Mouse (Mus musculus): ENCODE measurements around the gene Znhit6. TPM values are rescaled to one million over a fixed set of nuclear protein-coding genes. Genes with fewer than 3 reads are reported as not detected.
A peak's percentile ranks its signal among the peaks of the same experiment; 100 is the strongest.

Znhit6 gene
- 10 to 100 TPM; 16.4 to 17.7 TPM for total RNA-seq (2021)
- long read RNA-seq, experiment 1, transcript Znhit6-201 (10 exons, 2,339 nt), result major isoform, 6 of 14 reads
- long read RNA-seq, experiment 1, partial matches to known transcripts, result 2 of 14 reads
- long read RNA-seq, experiment 1, other reads (novel, unspliced or antisense), result 5 of 14 reads
- long read RNA-seq, experiment 2, transcript Znhit6-201 (10 exons, 2,339 nt), result major isoform, 6 of 11 reads
- long read RNA-seq, experiment 2, partial matches to known transcripts, result 2 of 11 reads
- long read RNA-seq, experiment 2, other reads (novel, unspliced or antisense), result 1 of 11 reads

DNA sequence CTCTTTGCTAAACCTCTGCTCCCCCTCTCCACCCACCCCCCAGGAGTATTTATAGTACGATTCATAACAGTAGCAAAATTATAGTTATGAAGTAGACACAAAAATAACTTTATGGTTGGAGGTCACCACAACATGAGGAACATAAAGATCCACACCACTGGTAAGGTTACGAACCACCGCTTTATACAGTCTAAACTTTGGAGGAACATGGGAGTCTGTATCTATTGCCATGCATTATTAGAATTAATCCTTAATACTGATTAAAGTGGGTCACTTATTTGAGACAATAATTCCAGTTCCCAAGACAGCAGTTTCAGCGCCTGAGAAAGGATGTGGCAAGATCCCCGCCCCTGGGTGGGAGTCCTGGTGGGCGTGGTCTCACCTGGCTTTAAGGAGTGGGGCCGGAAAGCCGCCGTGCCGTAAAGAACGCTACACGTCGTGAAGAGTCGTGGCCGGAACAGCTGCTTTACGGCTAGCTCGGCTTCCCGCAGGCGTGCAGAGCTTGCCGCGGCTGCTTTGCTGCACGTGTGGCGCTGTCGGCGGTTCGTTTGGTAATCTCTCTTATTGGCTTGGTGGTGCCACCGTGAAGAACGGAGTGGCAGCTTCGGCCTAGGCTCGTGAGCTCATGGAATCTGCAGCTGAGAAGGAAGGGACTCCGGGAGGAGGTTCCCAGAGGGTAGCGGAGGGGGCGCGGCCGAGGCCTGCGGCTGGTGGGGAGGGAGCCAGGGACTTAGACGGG is at the start of gene Znhit6:
Znhit6 (plus strand) TSS at position 463 of the 739 bp plus-strand sequence.
- peak; percentile 97 for DNase-seq (ENCODE audit: low spot score in 2 of 2)
- intact Hi-C loops (cut with DNase I), result no loop called here

DNA sequence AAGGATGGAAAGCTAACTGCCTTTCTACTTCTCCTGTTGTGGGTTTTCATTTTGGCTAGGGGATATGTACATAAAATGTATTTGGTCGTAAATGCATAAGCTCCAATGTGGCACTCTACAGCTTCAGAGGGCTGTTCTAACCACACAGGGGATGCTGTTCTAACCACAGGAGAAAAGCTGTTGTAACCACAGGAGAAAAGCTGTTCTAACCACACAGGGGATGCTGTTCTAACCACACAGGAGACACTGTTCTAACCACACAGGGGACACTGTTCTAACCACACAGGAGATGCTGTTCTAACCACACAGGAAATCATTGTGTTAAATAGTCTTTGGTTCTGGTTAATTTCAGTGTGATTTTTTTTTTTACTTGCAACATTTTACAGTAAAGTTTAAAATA is 38.1 kb upstream of the Znhit6 start:
- no peak for DNase-seq (ENCODE audit: low spot score in 2 of 2)
- intact Hi-C loops (cut with DNase I), result no loop called here

DNA sequence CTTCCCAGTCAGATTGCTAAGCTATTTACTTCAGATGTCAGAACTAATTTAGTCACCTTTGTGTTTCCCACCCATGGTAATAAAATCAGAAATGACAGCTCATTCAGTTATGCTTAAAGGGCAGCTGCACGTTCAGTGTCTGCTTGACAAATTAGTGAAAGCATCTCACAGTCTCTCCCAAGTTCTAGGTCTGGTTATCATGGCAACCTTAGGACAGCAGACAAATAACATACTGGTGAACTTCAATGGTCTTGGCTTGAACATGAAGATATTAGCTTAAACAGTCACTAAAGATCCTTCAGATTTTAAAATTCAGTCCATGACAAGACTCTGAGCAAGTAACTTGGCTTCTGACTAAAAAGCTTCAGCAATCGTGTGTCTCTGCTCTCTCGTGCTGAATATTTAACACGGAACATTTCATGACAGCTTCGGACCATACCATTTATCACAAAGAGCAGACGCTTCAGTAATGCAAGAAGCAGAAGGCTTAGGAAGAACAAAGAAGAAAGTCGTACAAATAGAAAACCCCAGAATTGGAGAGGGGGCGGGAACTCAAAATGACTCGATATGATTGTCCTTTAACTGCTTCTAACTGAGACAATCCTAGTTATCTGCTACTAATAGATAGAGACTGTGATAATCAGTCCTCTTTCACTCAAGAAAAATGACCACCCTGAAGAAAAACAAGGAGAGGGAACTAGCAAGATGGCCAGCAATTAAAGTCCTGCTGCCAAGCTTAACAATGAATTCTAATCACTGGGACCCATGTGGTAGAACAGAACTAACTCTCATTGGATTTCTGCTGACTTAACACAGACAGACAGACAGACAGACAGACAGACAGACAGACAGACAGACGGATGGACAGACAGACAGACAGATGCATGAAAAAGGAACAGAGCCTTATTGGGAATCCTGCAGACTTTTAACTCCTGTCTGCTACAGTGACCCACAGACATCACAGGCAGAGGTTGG is 27.3 kb upstream of the Znhit6 start:
- DNase-seq (ENCODE audit: low spot score in 2 of 2), result peak in 1 of 2 experiments; percentile 5
- intact Hi-C loops (cut with DNase I), result no loop called here

DNA sequence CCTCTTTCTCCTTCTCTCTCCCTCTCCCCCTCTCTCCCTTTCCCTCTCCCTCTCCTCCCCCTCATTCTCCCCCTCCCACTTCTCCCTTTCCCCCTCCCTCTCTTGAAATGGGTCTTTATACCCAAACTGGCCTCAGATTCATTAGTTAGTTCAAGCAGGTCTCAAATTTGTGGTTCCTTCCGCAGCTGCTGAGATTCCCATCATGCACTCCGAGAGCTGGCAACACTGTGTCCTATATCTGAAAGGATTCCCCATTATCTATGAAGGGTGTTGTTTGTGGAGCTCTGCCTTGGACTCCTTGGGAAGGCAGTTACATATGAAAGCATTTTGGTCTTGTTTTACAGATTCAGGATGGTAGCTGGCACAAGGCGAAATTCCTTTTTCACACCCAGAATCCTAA is 25.8 kb upstream of the Znhit6 start:
- DNase-seq (ENCODE audit: low spot score in 2 of 2), result peak; percentile 6 to 16
- intact Hi-C loops (cut with DNase I), result no loop called here

DNA sequence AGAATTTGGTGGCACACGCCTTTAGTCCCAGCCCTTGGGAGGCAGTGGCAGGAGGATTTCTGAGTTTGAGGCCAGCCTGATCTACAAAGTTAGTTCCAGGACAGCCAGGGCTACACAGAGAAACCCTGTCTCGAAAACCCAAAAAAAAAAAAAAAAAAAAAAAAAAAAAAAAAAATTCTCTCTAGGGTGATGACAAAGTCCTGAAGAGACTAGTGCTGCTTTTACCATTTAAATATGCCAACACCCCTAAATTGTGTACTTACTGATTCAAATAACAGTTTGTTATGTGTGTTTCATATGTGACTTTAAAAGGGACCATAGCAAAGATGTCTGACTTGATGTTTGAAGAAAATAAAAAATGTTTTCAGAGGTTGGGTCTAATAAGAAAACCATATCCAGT is 21.6 kb upstream of the Znhit6 start:
- DNase-seq (ENCODE audit: low spot score in 2 of 2), result no peak
- intact Hi-C loops (cut with DNase I), result no loop called here

DNA sequence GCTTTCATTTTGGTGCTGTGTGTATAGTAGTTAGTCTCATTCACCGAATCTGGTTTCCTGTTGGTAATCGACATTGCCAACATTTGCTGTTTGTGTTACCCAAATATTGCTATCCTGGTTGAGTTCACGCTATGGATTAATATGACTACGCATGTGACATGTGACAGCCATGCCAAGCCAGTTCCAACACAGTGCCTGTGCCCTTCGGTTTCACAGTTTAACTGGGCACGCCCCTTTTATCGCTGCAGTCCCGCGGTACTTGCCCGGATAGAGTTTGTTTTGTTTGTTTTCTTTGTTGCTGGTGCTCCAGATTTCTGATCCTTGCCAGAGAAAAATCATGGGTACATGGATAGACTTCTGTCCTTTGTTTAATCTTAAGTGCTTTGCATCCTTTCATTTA is 19.8 kb upstream of the Znhit6 start:
- no peak for DNase-seq (ENCODE audit: low spot score in 2 of 2)
- intact Hi-C loops (cut with DNase I), result no loop called here

DNA sequence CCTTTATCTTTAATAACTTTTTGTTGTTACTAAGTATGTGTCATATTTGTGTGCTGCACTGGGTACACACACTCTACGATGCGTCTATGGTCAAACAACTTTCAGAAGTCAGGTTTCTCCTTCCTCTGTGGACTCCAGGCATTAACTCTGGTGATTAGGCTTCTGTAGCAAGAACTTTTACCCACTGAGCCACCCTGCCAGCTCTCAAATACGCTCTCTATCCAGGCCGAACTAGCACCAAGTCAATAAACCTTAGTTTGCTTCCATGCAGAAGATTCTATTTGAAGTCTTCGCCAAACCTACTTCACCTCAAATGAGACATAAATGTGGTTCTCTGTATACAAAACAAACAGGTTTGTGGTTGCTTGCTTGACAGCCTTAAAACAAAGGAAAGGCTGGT is 16.3 kb upstream of the Znhit6 start:
- intact Hi-C loops (cut with DNase I), result no loop called here
- DNase-seq (ENCODE audit: low spot score in 2 of 2), result no peak

DNA sequence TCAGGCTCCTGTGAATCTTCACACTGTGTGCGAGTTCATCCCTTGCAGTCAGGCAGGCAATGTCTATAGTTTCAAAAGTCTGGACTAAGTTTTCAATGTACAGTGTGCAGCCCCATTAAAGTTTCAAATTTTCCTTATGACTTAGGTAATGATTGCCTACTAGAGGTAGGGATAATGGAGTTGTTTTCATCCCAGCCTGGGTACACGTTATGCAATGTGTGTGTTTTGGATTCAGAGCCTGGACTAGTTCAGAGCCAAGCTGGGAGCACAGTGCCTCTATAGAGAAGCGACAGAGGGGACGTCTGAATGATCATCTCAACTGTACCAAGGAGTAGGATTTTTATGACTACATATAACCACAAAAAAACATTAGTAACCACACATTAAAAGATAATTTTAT is 15.9 kb upstream of the Znhit6 start:
- DNase-seq (ENCODE audit: low spot score in 2 of 2), result no peak
- intact Hi-C loops (cut with DNase I), result no loop called here

DNA sequence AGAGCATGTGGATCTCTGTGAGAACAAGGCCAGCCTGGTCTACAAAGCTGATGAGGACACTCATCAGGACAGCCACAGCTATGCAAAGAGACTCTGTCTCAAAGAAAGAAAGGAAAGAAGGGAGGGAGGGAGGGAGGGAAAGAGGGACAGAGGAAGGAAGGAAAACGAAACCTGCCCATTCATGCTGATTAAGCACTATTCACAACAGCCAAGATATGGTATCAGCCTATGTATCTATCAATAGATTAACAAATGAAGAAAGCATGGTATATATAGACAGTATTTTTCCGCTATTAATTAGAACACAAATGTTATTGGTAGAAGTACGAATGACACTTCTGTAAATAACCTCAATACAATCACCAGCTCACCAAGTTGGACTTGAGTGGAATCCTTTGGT is 1.5 kb upstream of the Znhit6 start:
- DNase-seq (ENCODE audit: low spot score in 2 of 2), result no peak
- intact Hi-C loops (cut with DNase I), result no loop called here

DNA sequence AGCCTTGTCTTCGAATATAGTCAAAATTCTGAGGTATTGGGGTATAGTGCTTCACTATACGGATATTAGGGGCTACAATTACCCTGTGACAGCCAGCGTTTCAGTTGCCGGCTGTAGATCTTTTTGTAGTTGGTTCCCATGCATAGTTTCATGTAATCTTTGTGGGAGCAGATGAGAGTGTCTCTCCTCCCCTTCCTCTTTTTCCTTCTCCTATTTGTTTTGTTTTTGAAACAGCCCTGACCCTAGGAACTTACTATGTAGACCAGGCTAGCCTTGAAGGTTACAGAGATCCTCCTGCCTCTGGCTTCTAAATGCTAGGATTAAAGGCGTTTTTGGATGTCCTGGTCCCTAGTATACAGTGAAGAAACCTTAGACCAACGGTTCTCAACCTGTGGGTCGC is 665 bp upstream of the Znhit6 start:
- intact Hi-C loops (cut with DNase I), result no loop called here
- no peak for DNase-seq (ENCODE audit: low spot score in 2 of 2)

DNA sequence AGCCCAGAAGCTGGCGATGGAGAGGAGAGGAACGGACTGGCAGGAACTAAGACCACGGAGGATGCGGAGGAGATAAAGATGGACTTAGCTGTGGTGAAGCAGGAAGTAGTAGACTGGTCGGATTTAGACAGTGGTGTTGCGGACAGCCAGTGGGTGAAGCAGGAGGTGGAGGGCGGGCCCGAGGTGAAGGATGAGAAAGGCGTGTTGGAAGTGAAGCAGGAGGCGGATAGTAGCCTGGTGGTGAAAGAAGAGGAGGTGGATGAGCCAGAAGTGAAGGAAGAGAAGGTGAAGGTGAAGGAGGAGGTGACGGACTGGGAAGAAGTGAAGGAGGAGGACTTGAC is 447 bp downstream of the Znhit6 start:
- DNase-seq (ENCODE audit: low spot score in 2 of 2), result no peak
- intact Hi-C loops (cut with DNase I), result no loop called here

DNA sequence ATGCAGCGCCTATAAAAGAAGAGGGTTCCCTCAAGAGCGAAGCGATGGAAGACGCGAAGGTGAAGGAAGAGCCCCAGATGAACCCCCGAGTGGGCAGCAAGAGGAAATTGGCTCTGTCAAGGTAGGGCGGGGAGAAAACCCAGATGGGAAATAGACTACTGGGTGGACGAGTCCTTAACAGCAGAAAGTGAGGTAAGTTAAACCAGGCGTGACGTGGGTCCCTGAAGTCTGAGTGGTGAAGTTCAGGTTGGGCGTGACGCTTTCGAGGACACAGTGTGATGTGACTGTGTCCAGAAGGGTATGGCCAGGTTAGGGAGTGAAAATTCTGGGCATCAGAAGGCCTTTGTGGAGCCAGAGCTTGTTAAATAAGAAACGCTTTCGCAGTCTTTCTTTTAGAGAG is 871 bp downstream of the Znhit6 start:
- intact Hi-C loops (cut with DNase I), result no loop called here
- no peak for DNase-seq (ENCODE audit: low spot score in 2 of 2)

DNA sequence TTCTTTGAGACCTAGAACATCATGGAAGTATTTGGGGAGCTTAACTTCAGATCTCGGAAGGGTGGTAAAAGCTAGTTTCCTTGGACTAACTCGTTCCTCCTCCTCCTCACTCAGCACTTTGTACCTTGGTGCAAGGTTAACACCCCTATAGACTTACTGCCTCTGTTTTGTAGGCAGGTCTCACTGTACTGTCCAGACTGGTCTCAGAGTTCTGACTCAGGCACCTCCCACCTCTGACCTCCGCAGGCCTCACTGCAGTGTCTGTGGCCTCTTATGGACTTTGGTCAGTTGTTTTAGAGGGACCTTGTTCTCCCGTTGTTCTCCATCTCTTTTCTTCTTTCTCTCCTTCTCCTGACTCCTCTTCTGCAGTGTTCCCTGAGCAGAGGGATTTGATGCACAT is 7.0 kb downstream of the Znhit6 start:
- DNase-seq (ENCODE audit: low spot score in 2 of 2), result no peak
- intact Hi-C loops (cut with DNase I), result no loop called here

DNA sequence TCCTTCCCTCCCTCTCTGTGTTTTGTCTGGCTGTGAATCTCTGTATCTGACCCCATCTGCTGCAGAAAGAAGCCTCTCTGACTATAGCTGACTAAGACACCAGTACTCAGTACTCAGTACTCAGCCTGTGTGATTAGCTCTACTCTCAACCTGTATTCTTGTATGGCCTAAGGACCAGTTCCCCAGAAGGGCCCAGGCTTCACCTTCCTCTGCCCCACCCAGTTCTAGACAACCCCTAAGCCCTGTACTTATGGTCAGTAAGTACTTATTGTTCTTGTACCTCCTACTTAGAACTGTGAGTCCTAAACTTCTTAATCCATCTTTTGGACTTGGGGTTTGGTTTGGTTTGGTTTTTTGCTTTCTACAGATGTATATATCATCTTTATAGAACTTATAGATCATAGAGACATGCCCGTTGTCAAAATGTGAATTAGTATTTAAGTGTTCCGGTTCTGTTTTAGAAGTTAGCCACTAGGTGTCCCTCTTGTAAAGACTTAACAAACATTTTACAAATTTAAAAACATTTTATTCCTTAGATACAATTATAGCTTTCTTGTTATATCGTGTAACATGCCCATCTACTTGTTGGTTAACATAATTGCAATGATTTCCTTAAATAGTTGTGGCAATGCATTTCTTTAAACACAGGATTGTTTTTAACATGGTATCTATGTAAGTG is 7.7 kb downstream of the Znhit6 start:
- no peak for DNase-seq (ENCODE audit: low spot score in 2 of 2)
- intact Hi-C loops (cut with DNase I), result loop anchor here (1.0 kb wide), 1 partner anchor 322 kb away; no protein-coding TSS in a partner anchor

DNA sequence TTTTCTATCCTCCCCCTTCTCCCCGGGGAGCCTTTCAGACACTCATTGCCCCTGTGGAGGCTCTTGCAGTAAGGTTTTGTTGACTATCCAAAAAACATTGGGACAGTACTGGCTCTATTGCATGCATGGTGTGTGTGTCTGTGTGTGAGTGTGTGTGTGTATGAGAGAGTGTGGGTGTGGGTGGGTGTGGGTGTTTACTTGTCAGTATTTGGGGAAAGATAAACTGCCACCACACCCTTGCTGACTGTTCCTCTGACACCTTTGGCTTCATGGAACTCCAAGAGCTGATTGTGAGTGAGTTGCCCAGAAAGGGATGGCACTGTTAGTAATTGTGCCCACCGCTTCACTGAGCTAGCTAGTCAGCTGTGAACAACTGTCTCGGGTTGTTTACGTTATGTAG is 14.6 kb downstream of the Znhit6 start:
- DNase-seq (ENCODE audit: low spot score in 2 of 2), result no peak
- intact Hi-C loops (cut with DNase I), result loop anchor here (10.0 kb wide), 1 partner anchor 134 kb away; no protein-coding TSS in a partner anchor

DNA sequence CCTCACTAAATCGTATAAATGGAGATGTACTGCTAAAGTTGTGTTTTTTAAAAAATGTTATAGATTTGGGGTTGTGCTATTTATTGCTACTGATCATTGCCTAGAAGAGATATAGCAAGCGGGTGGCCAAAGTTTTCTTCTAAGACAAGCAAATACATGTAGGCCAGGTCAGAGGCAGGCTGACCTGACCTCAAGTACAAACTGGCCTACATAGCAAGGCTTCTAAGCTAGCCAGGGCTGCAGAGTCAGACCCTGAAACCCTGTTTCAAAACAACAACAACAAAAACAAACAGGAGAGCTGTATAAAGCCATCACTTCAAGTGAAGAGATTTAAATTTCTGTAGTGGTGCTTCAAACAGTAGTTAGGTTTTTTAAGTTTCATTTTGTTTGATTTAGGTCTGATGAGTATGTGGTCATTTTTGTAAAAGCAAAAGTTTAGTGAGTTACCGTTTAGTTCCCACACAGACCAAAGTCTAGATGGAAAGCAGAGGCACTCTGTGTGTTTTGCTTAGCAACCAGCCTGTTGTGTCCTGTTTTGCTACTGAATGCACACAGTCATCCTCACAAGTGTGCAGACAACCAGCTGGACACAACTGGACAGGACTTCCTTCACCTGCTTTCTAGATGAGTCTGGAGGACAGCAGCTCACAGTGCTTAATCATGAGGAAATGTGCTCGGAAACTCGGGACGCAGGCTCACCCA is 16.0 kb downstream of the Znhit6 start:
- intact Hi-C loops (cut with DNase I), result loop anchor here (10.0 kb wide), 1 partner anchor 133 kb away; no protein-coding TSS in a partner anchor
- no peak for DNase-seq (ENCODE audit: low spot score in 2 of 2)

DNA sequence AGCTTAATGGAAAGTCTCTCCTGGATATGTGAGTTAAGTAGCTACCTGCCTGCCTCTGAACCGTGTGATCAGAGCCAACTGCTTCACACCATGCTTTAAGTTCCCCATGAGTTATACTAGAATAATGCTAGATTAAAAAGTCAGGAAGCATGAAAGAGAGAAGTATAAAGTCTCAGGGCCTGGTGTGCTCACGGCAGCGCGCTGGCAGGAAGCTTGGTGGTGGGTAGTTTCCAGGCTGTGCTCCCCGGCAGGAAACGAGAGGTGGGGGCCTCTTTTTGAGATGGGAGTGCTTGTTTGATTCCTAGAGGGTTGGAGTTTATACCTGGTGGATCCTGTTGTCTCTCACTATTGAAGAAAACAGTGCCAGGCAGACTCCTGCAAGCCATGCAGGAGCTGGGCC is 19.3 kb downstream of the Znhit6 start:
- no peak for DNase-seq (ENCODE audit: low spot score in 2 of 2)
- intact Hi-C loops (cut with DNase I), result loop anchor here (10.0 kb wide), 1 partner anchor 129 kb away; no protein-coding TSS in a partner anchor

DNA sequence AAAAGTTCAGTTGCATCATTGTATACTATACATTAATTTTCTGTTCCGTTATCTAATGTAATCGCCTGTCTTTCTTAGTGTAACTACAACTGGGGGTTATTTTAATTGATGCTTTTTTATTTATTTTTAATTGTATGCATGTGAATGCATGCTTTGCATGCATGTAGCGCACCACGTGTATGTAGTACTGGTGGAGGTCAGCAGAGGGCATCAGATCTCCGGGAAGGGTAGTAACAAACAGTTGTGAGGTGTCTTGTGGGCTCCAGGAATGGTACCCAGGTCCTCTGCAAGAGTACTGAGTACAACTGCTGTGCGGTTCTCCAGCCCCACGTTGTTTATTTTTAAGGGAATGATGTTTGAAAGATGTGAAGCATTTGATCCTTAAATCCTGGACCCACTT is 23.1 kb downstream of the Znhit6 start:
- intact Hi-C loops (cut with DNase I), result loop anchor here (10.0 kb wide), 1 partner anchor 126 kb away; no protein-coding TSS in a partner anchor
- no peak for DNase-seq (ENCODE audit: low spot score in 2 of 2)

DNA sequence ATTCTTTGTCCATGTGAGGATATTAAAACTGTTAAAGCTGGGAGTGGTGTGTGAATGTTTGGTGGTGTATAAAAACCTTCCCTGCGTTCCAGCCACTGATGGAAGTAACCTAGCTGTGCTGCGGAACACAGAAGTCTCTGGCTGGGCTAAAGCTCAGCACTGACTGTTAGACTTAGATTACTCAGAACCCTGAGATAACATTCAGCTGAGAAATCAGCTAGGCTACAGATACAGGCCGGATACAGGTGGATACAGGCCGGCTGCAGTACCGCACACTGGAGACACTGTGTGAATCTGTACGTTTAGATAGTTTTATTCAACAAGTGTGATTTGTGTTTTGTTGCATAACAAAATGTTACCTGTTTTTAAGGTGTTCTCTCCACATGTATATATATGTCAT is 24.8 kb downstream of the Znhit6 start:
- no peak for DNase-seq (ENCODE audit: low spot score in 2 of 2)
- intact Hi-C loops (cut with DNase I), result no loop called here
